1 mouse cellular context compared by ENCODE assay signal in the genomic region with DNA sequence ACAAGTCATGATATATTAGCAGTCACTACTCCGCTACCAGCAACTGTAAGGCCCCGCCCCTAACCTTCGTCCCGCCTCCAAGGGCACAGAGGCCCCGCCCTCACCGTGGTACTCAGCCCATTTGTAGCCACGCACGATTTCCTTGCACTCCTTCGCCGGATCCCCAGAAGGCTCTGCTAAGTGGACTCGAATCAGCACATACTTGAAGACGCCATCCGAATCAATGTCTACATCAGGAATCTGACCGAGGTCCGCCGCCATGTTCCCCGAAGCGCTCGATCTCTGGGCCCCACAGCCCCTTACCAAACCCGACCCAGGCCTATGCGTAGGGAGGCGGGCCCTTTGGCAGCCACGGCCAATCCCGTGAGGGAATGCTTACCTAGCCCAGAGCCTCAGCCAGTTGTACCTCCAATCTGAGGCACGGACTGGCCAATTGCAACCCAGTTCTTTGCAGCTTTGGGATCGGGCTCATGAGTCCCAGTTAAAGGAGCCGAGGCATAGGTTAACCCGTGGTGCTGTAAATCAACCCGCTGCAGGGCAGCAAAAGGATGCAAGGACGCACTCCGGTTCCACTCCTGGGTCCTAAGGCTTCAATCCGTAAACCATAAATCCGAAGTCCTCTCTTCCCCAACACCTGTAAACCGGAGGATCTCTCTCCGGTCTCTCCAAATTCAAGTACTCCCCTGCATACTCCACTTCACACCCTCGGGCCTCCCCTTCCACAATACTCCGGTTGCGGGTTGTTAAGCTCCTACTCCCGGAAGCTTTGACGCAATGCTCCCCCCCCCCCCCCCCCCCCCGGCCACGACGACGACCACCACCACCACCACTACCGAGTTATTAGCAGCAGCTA.
TF ChIP-seq lines count a peak whose summit lies in the region.

Gene Mamdc4, minus strand, starts transcription at position 267 of the 853 bp plus-strand sequence.
Gene Phpt1, minus strand, starts transcription at position 646 of the 853 bp plus-strand sequence.

TF ChIP-seq in CH12.LX, 34 proteins besides CTCF, POLR2A, EP300 and RAD21 (continued from another document):
- peak; percentile 86; the same call in 1 of the 2 replicates for TF ChIP-seq POLR2AphosphoS2 (IDR thresholded peaks at IDR 0.05; ENCODE audit: low read depth, low read length)
- peak; percentile 74; the same call in 1 of the 2 replicates for TF ChIP-seq TBP (conservative IDR thresholded peaks at IDR 0.05; ENCODE audit: low read depth, low read length)
- no peak for TF ChIP-seq USF1 (IDR thresholded peaks at IDR 0.05; ENCODE audit: low read depth, low read length)
- peak; percentile 71; the same call in 1 of the 2 replicates for TF ChIP-seq ZMIZ1 (IDR thresholded peaks at IDR 0.05; ENCODE audit: low read depth, low read length)
- 0 out of 2 replicates have a peak, but pooled peaks have one; percentile 3 for TF ChIP-seq BHLHE40 (IDR thresholded peaks at IDR 0.05; ENCODE audit: low read depth, low read length)
- TF ChIP-seq SIN3A (IDR thresholded peaks at IDR 0.05; ENCODE audit: low read length), result peak; percentile 63
- peak; percentile 72; the same call in 1 of the 2 replicates for TF ChIP-seq KAT2A (IDR thresholded peaks at IDR 0.05; ENCODE audit: insufficient replicate concordance, low read length)
- TF ChIP-seq MAX (IDR thresholded peaks at IDR 0.05; ENCODE audit: low read length), result peak; percentile 64; the same call in 1 of the 2 replicates
- TF ChIP-seq TCF12 (IDR thresholded peaks at IDR 0.05; ENCODE audit: low read depth, low read length), result peak; percentile 22; the same call in 1 of the 2 replicates
- TF ChIP-seq NRF1 (IDR thresholded peaks at IDR 0.05; ENCODE audit: low read depth, low read length), result peak; percentile 63; the same call in 1 of the 2 replicates
- TF ChIP-seq ZNF384 (IDR thresholded peaks at IDR 0.05; ENCODE audit: low read depth, low read length), result no peak
- peak; percentile 35; the same call in 1 of the 2 replicates for TF ChIP-seq ELF1 (IDR thresholded peaks at IDR 0.05; ENCODE audit: low read depth, low read length)
- no peak for TF ChIP-seq USF2 (conservative IDR thresholded peaks at IDR 0.05; ENCODE audit: low read depth, low read length)
- TF ChIP-seq NELFE (IDR thresholded peaks at IDR 0.05; ENCODE audit: low read depth, low read length), result peak; percentile 71
- TF ChIP-seq HCFC1 (IDR thresholded peaks at IDR 0.05; ENCODE audit: low read depth, low read length), result peak; percentile 85
- no peak for TF ChIP-seq UBTF (IDR thresholded peaks at IDR 0.05; ENCODE audit: low read depth, low read length)
